Mouse (Mus musculus) CD4-positive, CD25-positive, alpha-beta regulatory T cell, adult 2 months (primary cell): ENCODE results near the gene Rab3gap1.

Source experiments
- DNase-seq: peaks from one replicate; pipeline ENCODE4 v3.0.0-alpha.2; 2012; ENCODE audit warnings: low read depth, low spot score

Rab3gap1 gene

GRCm38 (mm10) chr1:127915802-127916201, 47.2 kb downstream of the Rab3gap1 start:
- DNase-seq: no peak

GRCm38 (mm10) chr1:127933405-127933804, 64.8 kb downstream of the Rab3gap1 start:
- no peak for DNase-seq

- no peak for DNase-seq
Observed at GRCm38 (mm10) chr1:127934322-127934721, 65.7 kb downstream of the Rab3gap1 start.

- no peak for DNase-seq
Observed at GRCm38 (mm10) chr1:127937277-127937676, 68.7 kb downstream of the Rab3gap1 start.

- DNase-seq: no peak
Observed at GRCm38 (mm10) chr1:127942231-127942630, 73.7 kb downstream of the Rab3gap1 start.

GRCm38 (mm10) chr1:127943516-127943915, 74.9 kb downstream of the Rab3gap1 start:
- DNase-seq: no peak

- DNase-seq: no peak
Observed at GRCm38 (mm10) chr1:127945696-127946575, 77.4 kb downstream of the Rab3gap1 start.

GRCm38 (mm10) chr1:127946615-127947249, 78.2 kb downstream of the Rab3gap1 start:
- DNase-seq: no peak

- no peak for DNase-seq
Observed at GRCm38 (mm10) chr1:127948748-127949147, 80.2 kb downstream of the Rab3gap1 start.

GRCm38 (mm10) chr1:127952276-127952675, 83.7 kb downstream of the Rab3gap1 start:
- no peak for DNase-seq

GRCm38 (mm10) chr1:127954198-127954597, 85.6 kb downstream of the Rab3gap1 start:
- peak; percentile 33 for DNase-seq

GRCm38 (mm10) chr1:127954800-127955199, 86.2 kb downstream of the Rab3gap1 start:
- no peak for DNase-seq

- DNase-seq: no peak
Observed at GRCm38 (mm10) chr1:127956524-127956923, 88.0 kb downstream of the Rab3gap1 start.

- DNase-seq: no peak
Observed at GRCm38 (mm10) chr1:127958801-127959200, 90.2 kb downstream of the Rab3gap1 start.

GRCm38 (mm10) chr1:127959312-127959718, 90.7 kb downstream of the Rab3gap1 start:
- DNase-seq: no peak

- no peak for DNase-seq
Observed at GRCm38 (mm10) chr1:127961140-127961539, 92.6 kb downstream of the Rab3gap1 start.

GRCm38 (mm10) chr1:127963326-127963725, 94.8 kb downstream of the Rab3gap1 start:
- no peak for DNase-seq

GRCm38 (mm10) chr1:127970870-127971269, 102.3 kb downstream of the Rab3gap1 start:
- DNase-seq: no peak

- no peak for DNase-seq
Observed at GRCm38 (mm10) chr1:127974082-127974481, 105.5 kb downstream of the Rab3gap1 start.

- DNase-seq: peak; percentile 16
Observed at GRCm38 (mm10) chr1:127975676-127976075, 107.1 kb downstream of the Rab3gap1 start.

- no peak for DNase-seq
Observed at GRCm38 (mm10) chr1:127976106-127976505, 107.5 kb downstream of the Rab3gap1 start.

GRCm38 (mm10) chr1:127978125-127978524, 109.6 kb downstream of the Rab3gap1 start:
- no peak for DNase-seq
